Mouse (Mus musculus) E14TG2a.4 (cell line): ENCODE data around the gene Stambpl1.

Experiments
- H3K27me3 ChIP-seq: 2 replicates; pipeline ENCODE4 v1.6.1; 2014; ENCODE audit warnings: low read length, control low read depth; ENCODE audit not compliant: insufficient read depth
- H3K36me3 ChIP-seq: 2 replicates; pipeline ENCODE4 v1.6.1; 2014; ENCODE audit warnings: low read length, control low read depth; ENCODE audit not compliant: insufficient read depth
- H3K4me1 ChIP-seq: replicated peaks from 2 replicates; pipeline ENCODE4 v1.6.1; 2014; ENCODE audit warnings: low read depth, low read length, control low read depth
- H3K4me3 ChIP-seq: replicated peaks from 2 replicates; pipeline ENCODE4 v1.5.1; 2014; ENCODE audit warnings: mild to moderate bottlenecking, low read length
- H3K9me3 ChIP-seq: 2 replicates; pipeline ENCODE4 v1.6.1; 2014; ENCODE audit warnings: low read length, control low read depth
- CTCF ChIP-seq: conservative IDR thresholded peaks from 2 replicates; pipeline ENCODE4 v1.5.1; 2014; ENCODE audit warnings: low read length
- NANOG ChIP-seq: IDR thresholded peaks from 2 replicates; pipeline ENCODE4 v1.6.1; 2014; ENCODE audit warnings: borderline replicate concordance, low read length, mixed read lengths
- POU5F1 ChIP-seq: IDR thresholded peaks from 2 replicates; pipeline ENCODE4 v1.6.1; 2014; ENCODE audit warnings: low read length, borderline replicate concordance

The Stambpl1 gene

DNA sequence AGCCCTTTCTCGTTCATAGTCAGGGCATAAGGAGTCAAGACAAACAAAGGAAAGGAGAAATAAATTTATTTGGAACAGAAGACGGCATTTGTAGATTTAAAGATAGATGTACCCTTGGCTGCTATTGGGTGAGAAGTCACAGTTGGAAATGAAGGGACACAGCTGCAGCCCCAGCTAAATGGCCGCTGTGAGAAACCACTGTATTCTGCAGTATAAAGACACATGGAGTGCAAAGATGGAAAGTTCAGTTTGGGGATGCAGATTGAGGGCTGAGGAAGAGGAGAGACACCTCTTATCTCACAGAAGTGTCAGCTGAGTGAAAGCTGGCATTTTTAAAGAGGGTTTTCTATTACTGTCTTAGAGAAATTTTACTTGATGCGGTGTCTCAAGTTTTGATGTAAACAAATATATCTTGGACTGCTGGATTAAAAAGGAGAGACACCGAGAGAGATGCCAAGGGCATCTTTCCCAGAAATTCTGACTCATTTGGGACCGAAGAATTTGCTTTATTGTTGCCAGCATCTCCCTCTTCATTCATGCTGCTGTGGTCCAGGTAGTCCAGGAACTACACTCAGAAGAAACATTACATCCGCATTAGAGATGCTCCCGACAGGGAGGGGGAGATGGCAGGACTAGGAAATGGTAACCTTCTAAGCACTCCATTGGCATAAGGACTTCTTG lies 14.9 kb downstream of the Stambpl1 start:
- TF ChIP-seq NANOG = no peak
- TF ChIP-seq CTCF = no peak
- TF ChIP-seq POU5F1 = no peak
- Histone ChIP-seq H3K9me3 (no peaks in the 10 kb centered on the region), H3K4me3 (no peak overlapping the region), H3K36me3 (no peaks in the 10 kb centered on the region), H3K27me3 (no peaks in the 10 kb centered on the region), H3K4me1 (peaks cover 27% of the 10 kb centered on the region)

DNA sequence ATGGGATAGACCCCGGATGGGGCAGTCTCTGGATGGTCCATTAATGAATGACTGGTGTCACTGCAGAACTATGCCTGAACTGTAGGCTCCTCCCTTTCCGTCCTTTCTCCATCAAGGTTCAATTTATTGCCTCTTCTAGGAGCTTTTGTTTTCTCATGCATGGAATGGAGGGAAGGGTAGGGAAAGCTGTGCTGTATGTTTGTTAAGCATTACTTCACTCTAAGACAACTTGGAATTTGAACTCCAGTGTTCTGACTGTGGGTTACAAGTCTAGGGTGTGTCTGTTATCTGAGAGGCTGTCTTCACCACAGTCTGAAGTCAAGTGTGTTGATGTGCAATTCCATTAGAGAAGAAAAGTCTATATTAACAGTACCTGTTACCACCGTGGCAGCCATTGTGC lies 17.0 kb downstream of the Stambpl1 start:
- TF ChIP-seq POU5F1 (no peak), NANOG (no peak; the same call in 1 of the 2 replicates), CTCF (no peak)
- Histone ChIP-seq H3K27me3 (no peaks in the 10 kb centered on the region), H3K36me3 (no peaks in the 10 kb centered on the region), H3K9me3 (no peaks in the 10 kb centered on the region), H3K4me1 (peaks cover 27% of the 10 kb centered on the region), H3K4me3 (no peak overlapping the region)

GRCm38 (mm10) chr19:34209930-34210581 lies 18.0 kb downstream of the Stambpl1 start:
- Histone ChIP-seq H3K4me3 (no peak overlapping the region), H3K36me3 (no peaks in the 10 kb centered on the region), H3K27me3 (no peaks in the 10 kb centered on the region), H3K9me3 (no peaks in the 10 kb centered on the region), H3K4me1 (peaks cover 31% of the 10 kb centered on the region)
- TF ChIP-seq POU5F1 (no peak), CTCF (no peak), NANOG (no peak)

- no peaks in the 10 kb centered on the region for H3K27me3 ChIP-seq
- no peak overlapping the region for H3K4me3 ChIP-seq
- TF ChIP-seq NANOG (no peak), POU5F1 (no peak), CTCF (no peak)
- peaks cover 31% of the 10 kb centered on the region for H3K4me1 ChIP-seq
- no peaks in the 10 kb centered on the region for H3K9me3 ChIP-seq
- H3K36me3 ChIP-seq = no peaks in the 10 kb centered on the region
Measured at GRCm38 (mm10) chr19:34210841-34211240, 18.8 kb downstream of the Stambpl1 start.

DNA sequence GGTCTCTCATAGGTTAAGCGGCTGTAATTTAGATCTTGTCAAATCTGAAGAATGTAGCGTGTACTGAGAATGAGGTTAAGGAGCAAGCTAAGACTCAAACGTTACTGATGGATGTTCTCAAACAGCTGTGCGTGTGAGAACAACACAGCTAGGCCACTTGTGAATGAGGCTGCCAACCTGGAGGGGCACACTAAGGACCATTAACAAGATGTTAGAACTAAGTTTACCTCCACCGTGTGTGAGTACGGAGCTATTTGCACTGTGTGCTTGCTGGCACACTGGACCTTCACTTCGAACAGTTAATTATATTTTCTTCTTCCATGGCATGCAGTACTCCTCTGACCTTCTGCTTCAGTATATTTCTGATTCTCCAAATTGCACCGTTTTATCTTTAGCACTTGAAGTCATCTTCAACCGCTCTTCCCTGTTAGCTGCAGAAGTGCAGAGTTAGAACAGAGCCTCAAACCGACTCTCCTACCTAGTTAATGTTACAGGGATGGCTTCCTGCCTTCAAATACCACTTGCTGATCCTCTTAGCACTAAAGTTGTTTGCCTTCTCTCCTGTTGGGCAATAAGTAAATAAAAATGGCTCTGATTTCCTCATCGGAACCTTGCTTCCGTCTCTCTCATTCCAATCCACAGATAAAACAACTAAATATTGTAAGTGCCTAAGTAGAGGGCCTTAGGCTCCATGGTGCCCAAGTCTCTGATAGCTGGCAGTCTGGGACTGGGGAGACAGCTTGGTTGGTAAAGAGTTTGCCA lies 20.6 kb downstream of the Stambpl1 start:
- Histone ChIP-seq H3K27me3 (no peaks in the 10 kb centered on the region), H3K9me3 (no peaks in the 10 kb centered on the region), H3K4me3 (no peak overlapping the region), H3K4me1 (peaks cover 31% of the 10 kb centered on the region), H3K36me3 (no peaks in the 10 kb centered on the region)
- TF ChIP-seq POU5F1 = no peak
- TF ChIP-seq NANOG = no peak
- TF ChIP-seq CTCF = no peak

- H3K4me1 ChIP-seq = peaks cover 31% of the 10 kb centered on the region
- H3K27me3 ChIP-seq = no peaks in the 10 kb centered on the region
- H3K9me3 ChIP-seq = no peaks in the 10 kb centered on the region
- no peak overlapping the region for H3K4me3 ChIP-seq
- H3K36me3 ChIP-seq = no peaks in the 10 kb centered on the region
- no peak for TF ChIP-seq POU5F1
- no peak for TF ChIP-seq CTCF
- TF ChIP-seq NANOG = no peak
Measured at GRCm38 (mm10) chr19:34213251-34213645, 21.2 kb downstream of the Stambpl1 start.

DNA sequence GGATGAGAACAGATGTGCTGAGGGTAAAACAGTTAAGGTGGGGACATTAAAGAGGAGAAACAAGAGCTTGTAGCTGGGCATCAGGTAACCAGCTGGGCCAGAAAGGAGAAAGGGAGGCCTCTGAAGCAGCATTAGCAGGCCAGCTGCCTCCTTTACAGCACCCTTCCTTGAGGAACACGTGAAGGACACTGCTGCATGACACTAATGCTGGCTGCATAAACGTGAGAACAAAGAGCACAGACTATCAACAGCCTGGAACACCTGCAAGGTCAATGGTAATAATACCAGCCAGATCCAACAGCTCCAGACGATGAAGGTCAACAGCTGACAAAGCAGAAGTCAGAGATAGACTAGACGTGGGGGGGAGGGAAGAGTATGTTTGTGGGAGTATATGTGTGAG lies 22.1 kb downstream of the Stambpl1 start:
- Histone ChIP-seq H3K36me3 (no peaks in the 10 kb centered on the region), H3K27me3 (no peaks in the 10 kb centered on the region), H3K9me3 (no peaks in the 10 kb centered on the region), H3K4me3 (no peak overlapping the region), H3K4me1 (peaks cover 27% of the 10 kb centered on the region)
- TF ChIP-seq NANOG = no peak
- TF ChIP-seq CTCF = no peak
- TF ChIP-seq POU5F1 = no peak

GRCm38 (mm10) chr19:34216956-34217355 lies 24.9 kb downstream of the Stambpl1 start:
- no peaks in the 10 kb centered on the region for H3K27me3 ChIP-seq
- H3K9me3 ChIP-seq = no peaks in the 10 kb centered on the region
- no peak overlapping the region for H3K4me3 ChIP-seq
- TF ChIP-seq CTCF (no peak), NANOG (no peak), POU5F1 (no peak)
- H3K36me3 ChIP-seq = no peaks in the 10 kb centered on the region
- peaks cover 21% of the 10 kb centered on the region for H3K4me1 ChIP-seq
